Mouse (Mus musculus) ES-E14 (cell line): ENCODE measurements around the gene Krt8. TPM values are rescaled to one million over a fixed set of nuclear protein-coding genes. Genes with fewer than 3 reads are reported as not detected.

Experiments
- DNase-seq: peaks from one replicate; pipeline ENCODE4 v3.0.0-alpha.2; 2013; ENCODE audit warnings: low read depth, low spot score
- H3K27ac ChIP-seq: 2 replicates; pipeline ENCODE4 v1.5.1; 2012; ENCODE audit warnings: low read depth, mild to moderate bottlenecking, low read length, moderate library complexity, mixed read lengths; ENCODE audit not compliant: poor library complexity, insufficient read depth, severe bottlenecking
- H3K36me3 ChIP-seq: 2 replicates; pipeline ENCODE4 v1.6.1; 2012; ENCODE audit warnings: mild to moderate bottlenecking, low read length, moderate library complexity, mixed read lengths; ENCODE audit not compliant: control insufficient read depth, poor library complexity, insufficient read depth, severe bottlenecking
- H3K4me1 ChIP-seq, 2 experiments: fragments of 150-350 bp in 1 of 2; sonication (generic) in 1 of 2; 2 replicates each; pipeline ENCODE4 v1.6.1; 2012; ENCODE audit warnings: low read length in 2 of 2, mild to moderate bottlenecking in 1 of 2, mixed read lengths in 1 of 2; ENCODE audit not compliant: control insufficient read depth in 2 of 2, insufficient read depth in 2 of 2, poor library complexity in 1 of 2
- H3K4me3 ChIP-seq, 2 experiments: fragments of 150-350 bp in 1 of 2; sonication (generic) in 1 of 2; 2 replicates each; pipeline ENCODE4 v1.5.1; 2012; ENCODE audit warnings: low read length in 2 of 2, low read depth in 1 of 2, mild to moderate bottlenecking in 1 of 2, mixed read lengths in 1 of 2; ENCODE audit not compliant: insufficient read depth in 1 of 2, poor library complexity in 1 of 2, severe bottlenecking in 1 of 2
- H3K9ac ChIP-seq: 2 replicates; pipeline ENCODE4 v1.6.1; 2012; ENCODE audit warnings: low read depth, mild to moderate bottlenecking, low read length, mixed read lengths; ENCODE audit not compliant: poor library complexity, insufficient read depth, severe bottlenecking
- H3K9me3 ChIP-seq: fragments of 150-350 bp; sonication (generic); 2 replicates; pipeline ENCODE4 v1.6.1; 2012; ENCODE audit warnings: low read depth, mild to moderate bottlenecking, low read length; ENCODE audit not compliant: control insufficient read depth, insufficient read depth
- CHD2 ChIP-seq: IDR thresholded peaks from 2 replicates; pipeline ENCODE4 v1.6.1; 2014; ENCODE audit warnings: mild to moderate bottlenecking, low read depth, low read length, inconsistent platforms
- HCFC1 ChIP-seq: IDR thresholded peaks from 2 replicates; pipeline ENCODE4 v1.6.1; 2012; ENCODE audit warnings: low read length, inconsistent platforms, borderline replicate concordance; ENCODE audit not compliant: insufficient read depth
- MAFK ChIP-seq: IDR thresholded peaks from 2 replicates; pipeline ENCODE4 v1.6.1; 2014; ENCODE audit warnings: mild to moderate bottlenecking, low read depth, low read length, inconsistent platforms; ENCODE audit not compliant: insufficient read depth
- ZC3H11A ChIP-seq: IDR thresholded peaks from 2 replicates; pipeline ENCODE4 v1.6.1; 2012; ENCODE audit warnings: low read depth, mild to moderate bottlenecking, inconsistent platforms, low read length, borderline replicate concordance
- ZNF384 ChIP-seq: IDR thresholded peaks from 2 replicates; pipeline ENCODE4 v1.6.1; 2012; ENCODE audit warnings: low read depth, low read length, inconsistent platforms
- in situ Hi-C, 2 experiments: fragments of 600-800 bp; cut with MboI; formaldehyde crosslinking; loops; one replicate each; pipeline ENCODE4 v1.15.1; 2025; ENCODE audit warnings: low sequenced_read_pairs in 2 of 2, inconsistent platforms in 1 of 2; ENCODE audit not compliant: unreplicated experiment in 2 of 2
- total RNA-seq: library from RNA; depleted of rRNA; stranded (reverse); fragments of 300-350 nt; gene quantifications from 2 replicates; pipeline ENCODE4 v1.2.3, GENCODE M21; 2012

The Krt8 gene
- total RNA-seq, 1 experiment: 451 TPM

DNA sequence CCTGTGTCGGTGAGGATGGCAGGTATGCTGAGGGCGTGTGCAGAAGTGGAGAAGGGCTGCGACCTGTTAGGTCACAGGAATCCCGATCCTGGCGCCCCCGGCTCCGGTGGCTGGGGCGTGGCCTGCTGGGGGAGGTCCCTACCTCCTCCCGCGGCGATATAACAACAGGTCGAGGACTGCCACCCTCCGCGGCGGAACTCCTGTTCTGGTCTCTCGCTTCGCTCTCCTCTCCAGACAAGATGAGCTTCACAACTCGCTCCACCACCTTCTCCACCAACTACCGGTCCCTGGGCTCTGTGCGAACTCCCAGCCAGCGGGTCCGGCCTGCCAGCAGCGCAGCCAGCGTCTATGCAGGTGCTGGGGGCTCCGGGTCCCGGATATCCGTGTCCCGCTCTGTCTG, 23.8 kb upstream of the Krt8 start, which contains the start of gene Krt18:
TSS of gene Krt18 (plus strand) at position 141 of the 400 bp plus-strand sequence.
- H3K4me3 ChIP-seq: peak within 1 kb of the TSS; percentile 52 to 58
- in situ Hi-C loops: no loop called here
- peaks cover 0 to 18% of the 10 kb centered on the region in 2 experiments; a peak in 1 of 4 replicates for H3K4me1 ChIP-seq
- H3K9ac ChIP-seq: peak within 1 kb of the TSS; percentile 68
- H3K9me3 ChIP-seq: no peaks in the 10 kb centered on the region
- no peak within 1 kb of the TSS; the same call in 1 of the 2 replicates for H3K27ac ChIP-seq
- TF ChIP-seq ZNF384 (no peak), HCFC1 (no peak), MAFK (no peak), ZC3H11A (no peak), CHD2 (no peak)
- DNase-seq: no peak
- H3K36me3 ChIP-seq: peaks cover 9% of the 10 kb centered on the region; the same call in 1 of the 2 replicates

- Histone ChIP-seq H3K9me3 (no peaks in the 10 kb centered on the region), H3K9ac (no peak overlapping the region), H3K4me1 (peaks cover 0 to 24% of the 10 kb centered on the region in 2 experiments; a peak in 1 of 4 replicates), H3K27ac (no peak overlapping the region), H3K4me3 (no peak overlapping the region), H3K36me3 (peaks cover 9% of the 10 kb centered on the region; the same call in 1 of the 2 replicates)
- in situ Hi-C loops: no loop called here
- DNase-seq: no peak
- TF ChIP-seq ZC3H11A: no peak
- TF ChIP-seq MAFK: no peak
- TF ChIP-seq ZNF384: no peak
- no peak for TF ChIP-seq HCFC1
- TF ChIP-seq CHD2: no peak
Observed at GRCm38 (mm10) chr15:102026430-102026829, 22.1 kb upstream of the Krt8 start.

- in situ Hi-C loops: no loop called here
- DNase-seq: no peak
- H3K27ac ChIP-seq: no peak overlapping the region
- TF ChIP-seq ZC3H11A (no peak), ZNF384 (no peak), MAFK (no peak), CHD2 (no peak; the same call in 1 of the 2 replicates), HCFC1 (no peak)
- H3K9me3 ChIP-seq: no peaks in the 10 kb centered on the region
- H3K9ac ChIP-seq: peak overlapping the region; percentile 34; the same call in 1 of the 2 replicates
- peaks cover 0 to 24% of the 10 kb centered on the region in 2 experiments; a peak in 1 of 4 replicates for H3K4me1 ChIP-seq
- peaks cover 4% of the 10 kb centered on the region; the same call in 1 of the 2 replicates for H3K36me3 ChIP-seq
- H3K4me3 ChIP-seq: peak overlapping the region; percentile 35 to 48
Observed at GRCm38 (mm10) chr15:102025136-102025872, 21.0 kb upstream of the Krt8 start.

- no peak overlapping the region for H3K27ac ChIP-seq
- H3K4me1 ChIP-seq: peaks cover 0 to 21% of the 10 kb centered on the region in 2 experiments; a peak in 1 of 4 replicates
- no peak overlapping the region for H3K4me3 ChIP-seq
- no peaks in the 10 kb centered on the region for H3K36me3 ChIP-seq
- in situ Hi-C loops: loop anchor here in 1 of 2 experiments (25.0 kb wide), 1 partner anchor 913 kb away; the partner anchor contains the start of gene Hoxc12
- no peak for DNase-seq
- H3K9ac ChIP-seq: no peak overlapping the region
- TF ChIP-seq CHD2: no peak
- no peak for TF ChIP-seq HCFC1
- TF ChIP-seq MAFK: no peak
- no peak for TF ChIP-seq ZC3H11A
- TF ChIP-seq ZNF384: no peak
- no peaks in the 10 kb centered on the region for H3K9me3 ChIP-seq
Observed at GRCm38 (mm10) chr15:102023888-102024287, 19.6 kb upstream of the Krt8 start.
